Mouse (Mus musculus) MEL-GATA-1-ER (cell line): ENCODE data around the gene Sfxn3.
"Not testable (repeated sequence)": the region's sequence is repeated elsewhere in the genome, so short reads cannot be mapped to it uniquely, and the experiment has no call there.

Source experiments
- DNase-seq: peaks from one replicate; pipeline ENCODE4 v3.0.0-alpha.2; 2012; ENCODE audit warnings: low read depth; ENCODE audit errors: extremely low read depth

The Sfxn3 gene

GRCm38 (mm10) chr19:45017909-45018308 is 29.4 kb upstream of the Sfxn3 start:
- no peak for DNase-seq

- no peak for DNase-seq
Observed at GRCm38 (mm10) chr19:45018351-45018831, 28.9 kb upstream of the Sfxn3 start.

GRCm38 (mm10) chr19:45020348-45020747 is 27.0 kb upstream of the Sfxn3 start:
- DNase-seq, result no peak

GRCm38 (mm10) chr19:45021362-45021761 is 25.9 kb upstream of the Sfxn3 start:
- DNase-seq, result no peak

GRCm38 (mm10) chr19:45023993-45024392 is 23.3 kb upstream of the Sfxn3 start:
- DNase-seq, result no peak

GRCm38 (mm10) chr19:45024775-45025174 is 22.5 kb upstream of the Sfxn3 start:
- DNase-seq, result no peak

GRCm38 (mm10) chr19:45025937-45026568 is 21.2 kb upstream of the Sfxn3 start:
- DNase-seq, result no peak

GRCm38 (mm10) chr19:45026958-45027670 is 20.2 kb upstream of the Sfxn3 start:
- DNase-seq, result no peak

- no peak for DNase-seq
Observed at GRCm38 (mm10) chr19:45027848-45028247, 19.5 kb upstream of the Sfxn3 start.

GRCm38 (mm10) chr19:45028746-45029145 is 18.6 kb upstream of the Sfxn3 start:
- no peak for DNase-seq

- DNase-seq, result no peak
Observed at GRCm38 (mm10) chr19:45029571-45029970, 17.7 kb upstream of the Sfxn3 start.

- peak; percentile 71 for DNase-seq
Observed at GRCm38 (mm10) chr19:45030111-45030510, 17.2 kb upstream of the Sfxn3 start.

- peak; percentile 82 for DNase-seq
Observed at GRCm38 (mm10) chr19:45030746-45031693, 16.3 kb upstream of the Sfxn3 start.

GRCm38 (mm10) chr19:45031780-45032179 is 15.5 kb upstream of the Sfxn3 start:
- peak; percentile 80 for DNase-seq

GRCm38 (mm10) chr19:45032570-45033332 is 14.6 kb upstream of the Sfxn3 start:
- peak; percentile 86 for DNase-seq

- DNase-seq, result no peak
Observed at GRCm38 (mm10) chr19:45036867-45037266, 10.4 kb upstream of the Sfxn3 start.

- not testable (repeated sequence) for DNase-seq
Observed at GRCm38 (mm10) chr19:45038198-45038597, 9.1 kb upstream of the Sfxn3 start.

GRCm38 (mm10) chr19:45040214-45040613 is 7.1 kb upstream of the Sfxn3 start:
- DNase-seq, result no peak

GRCm38 (mm10) chr19:45044389-45044927 is 2.8 kb upstream of the Sfxn3 start:
- no peak for DNase-seq

- DNase-seq, result no peak
Observed at GRCm38 (mm10) chr19:45045236-45045635, 2.1 kb upstream of the Sfxn3 start.

GRCm38 (mm10) chr19:45045651-45046050 is 1.7 kb upstream of the Sfxn3 start, which contains the start of gene Pdzd7:
Gene Pdzd7 (minus strand): TSS chr19:45045717.
- no peak for DNase-seq
